Mouse (Mus musculus) C2C12 (cell line): ENCODE results near the gene Stxbp4. TPM values are rescaled to one million over a fixed set of nuclear protein-coding genes. Genes with fewer than 3 reads are reported as not detected.

ENCODE experiments used
- H3K27me3 ChIP-seq: one replicate; pipeline ENCODE4 v1.6.1; 2011; ENCODE audit not compliant: control insufficient read depth, insufficient read depth, insufficient read length
- H3K36me3 ChIP-seq: one replicate; pipeline ENCODE4 v1.6.1; 2011; ENCODE audit not compliant: control insufficient read depth, insufficient read depth
- H3K4me3 ChIP-seq: one replicate; pipeline ENCODE4 v1.5.1; 2011; ENCODE audit warnings: mild to moderate bottlenecking, control low read depth; ENCODE audit not compliant: poor library complexity, insufficient read depth, severe bottlenecking
- H3K79me2 ChIP-seq: one replicate; pipeline ENCODE4 v1.6.1; 2011; ENCODE audit not compliant: control insufficient read depth, insufficient read depth
- H3K79me3 ChIP-seq: one replicate; pipeline ENCODE4 v1.6.1; 2011; ENCODE audit warnings: low read depth, control low read depth
- H3ac ChIP-seq: one replicate; pipeline ENCODE3; 2011; ENCODE audit warnings: low read depth; ENCODE audit not compliant: control insufficient read depth, insufficient read length
- CEBPB ChIP-seq: IDR thresholded peaks from one replicate; pipeline ENCODE4 v1.6.1; 2011; ENCODE audit warnings: low read depth, mild to moderate bottlenecking, control low read depth, moderate library complexity
- CTCF ChIP-seq: IDR thresholded peaks from one replicate; pipeline ENCODE4 v1.5.1; 2011; ENCODE audit not compliant: control insufficient read depth, insufficient read depth, insufficient read length
- FOSL1 ChIP-seq: IDR thresholded peaks from one replicate; pipeline ENCODE4 v1.8.0; 2011; ENCODE audit warnings: mild to moderate bottlenecking, low read length; ENCODE audit not compliant: poor library complexity, insufficient read depth, severe bottlenecking
- MAX ChIP-seq: IDR thresholded peaks from one replicate; pipeline ENCODE4 v1.6.1; 2011; ENCODE audit warnings: mild to moderate bottlenecking, control low read depth
- MYOD1 ChIP-seq: IDR thresholded peaks from one replicate; pipeline ENCODE4 v1.6.1; 2011; ENCODE audit warnings: low read depth; ENCODE audit not compliant: control insufficient read depth, insufficient read length
- MYOG ChIP-seq: IDR thresholded peaks from one replicate; pipeline ENCODE4 v1.6.1; 2011; ENCODE audit not compliant: control insufficient read depth, insufficient read length; ENCODE audit errors: extremely low read depth
- USF1 ChIP-seq: IDR thresholded peaks from one replicate; pipeline ENCODE4 v1.6.1; 2011; ENCODE audit warnings: low read depth, mild to moderate bottlenecking, control low read depth, moderate library complexity
- polyA plus RNA-seq: library from polyadenylated mRNA; unstranded; fragments of >200 nt; fragmentation: generic; extraction: Trizol; gene quantifications from one replicate; pipeline ENCODE4 v1.2.1, GENCODE M21; 2012; ENCODE audit warnings: missing spikeins

Gene Stxbp4
- polyA plus RNA-seq, 1 experiment, result 3.7 TPM

- no peak for TF ChIP-seq USF1
- TF ChIP-seq MAX, result no peak
- no peak for TF ChIP-seq MYOD1
- TF ChIP-seq CTCF, result no peak
- TF ChIP-seq FOSL1, result no peak
- TF ChIP-seq MYOG, result no peak
- TF ChIP-seq CEBPB, result no peak
- peaks cover 19% of the 10 kb centered on the region for H3K36me3 ChIP-seq
- no peaks in the 10 kb centered on the region for H3K79me2 ChIP-seq
- H3ac ChIP-seq, result no peak overlapping the region
- H3K79me3 ChIP-seq, result no peaks in the 10 kb centered on the region
- H3K4me3 ChIP-seq, result no peak overlapping the region
- H3K27me3 ChIP-seq, result no peaks in the 10 kb centered on the region
These were observed 99.1 kb downstream of the Stxbp4 start for GRCm38 (mm10) chr11:90538636-90539263.

DNA sequence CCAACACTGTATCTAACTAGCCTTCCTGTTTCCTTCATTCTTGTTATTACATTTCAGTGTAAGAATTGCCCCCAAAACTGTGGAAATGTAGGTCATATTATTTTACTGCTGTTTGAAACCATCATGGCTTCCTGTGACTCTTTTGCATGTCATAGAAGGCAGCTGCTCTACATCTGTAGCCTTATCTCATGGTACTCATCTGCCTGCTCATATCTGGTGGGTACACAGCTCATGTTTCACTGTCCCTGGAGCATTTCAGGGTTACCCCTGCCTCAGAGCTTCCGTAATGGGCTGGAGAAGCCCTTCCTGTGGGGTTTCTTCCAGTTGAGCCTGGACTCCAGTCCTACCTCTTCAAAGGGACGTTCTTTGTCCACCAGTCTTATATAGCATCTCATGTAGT, 112.6 kb downstream of the Stxbp4 start:
- Histone ChIP-seq H3K36me3 (peaks cover 3% of the 10 kb centered on the region), H3K4me3 (no peak overlapping the region), H3K79me2 (no peaks in the 10 kb centered on the region), H3K27me3 (no peaks in the 10 kb centered on the region), H3K79me3 (no peaks in the 10 kb centered on the region), H3ac (no peak overlapping the region)
- TF ChIP-seq USF1 (no peak), FOSL1 (no peak), CEBPB (no peak), MYOD1 (no peak), MAX (no peak), CTCF (no peak), MYOG (no peak)

DNA sequence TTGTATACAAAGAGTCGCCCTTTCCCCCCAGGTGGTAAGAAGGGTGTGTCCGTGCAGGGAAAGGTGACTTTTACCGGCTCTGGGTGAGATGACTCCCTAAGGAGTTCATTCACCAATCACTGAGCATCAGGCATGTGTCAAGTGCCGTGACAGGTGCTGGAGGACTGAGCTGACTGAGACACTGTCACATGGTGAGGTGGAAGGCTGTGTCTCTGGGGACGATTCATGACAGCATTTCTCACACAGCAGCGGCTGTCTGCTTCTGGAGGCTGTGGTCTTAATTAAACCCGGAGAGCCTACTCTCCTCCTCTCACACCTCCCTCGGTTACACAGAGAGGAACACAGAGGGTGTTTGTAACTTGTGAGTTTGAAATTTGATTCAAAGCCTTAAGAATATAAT, 116.8 kb downstream of the Stxbp4 start:
- TF ChIP-seq FOSL1 (no peak), CTCF (no peak), MYOD1 (no peak), MYOG (no peak), MAX (no peak), CEBPB (no peak), USF1 (no peak)
- H3ac ChIP-seq, result no peak overlapping the region
- H3K27me3 ChIP-seq, result no peaks in the 10 kb centered on the region
- H3K4me3 ChIP-seq, result no peak overlapping the region
- H3K36me3 ChIP-seq, result peaks cover 8% of the 10 kb centered on the region
- H3K79me3 ChIP-seq, result no peaks in the 10 kb centered on the region
- H3K79me2 ChIP-seq, result no peaks in the 10 kb centered on the region

DNA sequence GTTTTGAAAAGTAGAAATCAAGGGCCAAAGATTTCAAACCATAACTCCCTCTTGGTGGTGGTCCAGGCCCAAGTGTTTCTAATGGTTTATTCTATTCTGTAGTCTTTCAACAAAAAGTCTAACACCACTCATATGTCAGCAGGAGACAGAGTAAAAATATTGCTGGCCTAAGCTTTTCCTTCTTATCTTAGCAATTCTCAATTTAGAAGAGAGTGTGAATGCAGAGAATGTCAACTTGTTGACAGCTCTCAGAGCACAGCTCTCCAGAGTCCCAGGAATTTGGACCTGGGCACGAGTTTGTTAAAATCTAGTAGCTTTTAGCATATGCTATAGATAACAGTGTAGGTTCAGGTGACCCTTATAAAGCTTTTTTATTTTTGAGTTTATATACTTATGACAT, 120.1 kb downstream of the Stxbp4 start:
- no peak for TF ChIP-seq USF1
- no peak for TF ChIP-seq MAX
- TF ChIP-seq CEBPB, result no peak
- TF ChIP-seq FOSL1, result no peak
- TF ChIP-seq MYOD1, result no peak
- TF ChIP-seq CTCF, result no peak
- H3K79me2 ChIP-seq, result no peaks in the 10 kb centered on the region

DNA sequence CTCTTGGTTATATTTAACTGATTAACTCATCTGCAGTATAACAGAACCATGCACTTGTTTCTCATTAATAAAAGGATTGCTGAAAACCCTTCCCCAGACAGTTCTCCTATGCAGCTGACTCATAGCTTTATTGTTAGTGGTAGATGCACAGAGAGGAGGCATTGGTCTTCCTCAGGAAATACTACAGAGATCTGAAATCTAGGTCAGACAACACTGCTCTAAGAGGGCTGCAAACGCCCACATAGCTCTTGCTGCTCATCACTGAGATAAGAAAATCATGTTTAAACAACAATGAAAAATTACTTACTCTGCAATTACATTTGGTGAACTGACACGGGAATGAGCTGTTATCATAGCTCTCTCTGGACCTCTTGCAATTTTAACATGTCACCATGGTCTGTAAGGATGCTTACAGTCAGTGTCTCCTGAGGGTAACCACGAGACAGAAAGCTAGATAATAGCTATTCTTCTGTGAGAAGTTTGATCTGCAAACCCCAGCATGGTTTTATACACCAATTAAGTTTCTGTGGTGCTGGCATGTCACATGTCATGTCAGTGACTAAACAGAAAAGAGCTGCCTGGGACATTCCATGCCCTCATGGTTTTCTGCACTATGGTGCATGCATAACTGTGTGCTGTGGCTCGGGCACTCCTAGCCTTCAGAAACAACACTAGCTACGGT, 125.2 kb downstream of the Stxbp4 start:
- H3K79me2 ChIP-seq, result no peaks in the 10 kb centered on the region
- TF ChIP-seq MYOG (no peak), FOSL1 (no peak), CTCF (no peak), CEBPB (no peak), MYOD1 (no peak), USF1 (no peak), MAX (no peak)
- no peaks in the 10 kb centered on the region for H3K36me3 ChIP-seq
- no peak overlapping the region for H3K4me3 ChIP-seq
- no peak overlapping the region for H3ac ChIP-seq
- no peaks in the 10 kb centered on the region for H3K79me3 ChIP-seq
- no peaks in the 10 kb centered on the region for H3K27me3 ChIP-seq

More for the DNA sequence above, 120.1 kb downstream of the Stxbp4 start:
- H3K4me3 ChIP-seq, result no peak overlapping the region
- peaks cover 8% of the 10 kb centered on the region for H3K36me3 ChIP-seq
- H3K79me3 ChIP-seq, result no peaks in the 10 kb centered on the region
- no peaks in the 10 kb centered on the region for H3K27me3 ChIP-seq
- H3ac ChIP-seq, result no peak overlapping the region

DNA sequence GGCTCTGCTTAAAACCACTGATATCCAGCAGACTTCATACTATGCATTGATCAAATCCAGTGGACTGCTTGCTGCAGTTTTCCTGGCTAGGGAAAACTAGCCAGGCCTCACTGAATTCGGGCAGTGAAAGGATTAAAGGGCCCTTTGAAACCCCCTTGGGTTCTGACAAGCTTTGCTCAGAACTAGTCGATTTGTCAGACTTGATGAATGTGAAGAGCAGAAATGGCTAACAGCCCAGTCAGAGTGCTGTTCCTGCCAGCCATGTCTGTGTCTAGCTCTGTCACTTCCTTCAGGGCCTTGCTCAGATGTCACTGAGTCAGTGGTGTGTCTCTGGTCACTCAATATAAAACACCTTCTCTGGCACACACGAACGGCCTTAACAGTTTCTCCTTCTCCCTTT, 136.0 kb downstream of the Stxbp4 start:
- TF ChIP-seq CEBPB, result no peak
- no peak for TF ChIP-seq MAX
- no peak for TF ChIP-seq CTCF
- no peak for TF ChIP-seq MYOG
- TF ChIP-seq FOSL1, result no peak
- TF ChIP-seq MYOD1, result no peak
- no peak for TF ChIP-seq USF1

More for the DNA sequence above, 136.0 kb downstream of the Stxbp4 start:
- Histone ChIP-seq H3K4me3 (no peak overlapping the region), H3K79me3 (no peaks in the 10 kb centered on the region), H3ac (no peak overlapping the region), H3K79me2 (no peaks in the 10 kb centered on the region), H3K27me3 (no peaks in the 10 kb centered on the region), H3K36me3 (no peaks in the 10 kb centered on the region)
